Mouse (Mus musculus) ES-E14 (cell line): ENCODE measurements around the gene Speer4c. TPM values are rescaled to one million over a fixed set of nuclear protein-coding genes. Genes with fewer than 3 reads are reported as not detected.
"Not testable (repeated sequence)": the region's sequence is repeated elsewhere in the genome, so short reads cannot be mapped to it uniquely, and the experiment has no call there.

ENCODE experiments used
- DNase-seq: peaks from one replicate; pipeline ENCODE4 v3.0.0-alpha.2; 2013; ENCODE audit warnings: low read depth, low spot score
- H3K27ac ChIP-seq: 2 replicates; pipeline ENCODE4 v1.5.1; 2012; ENCODE audit warnings: low read depth, mild to moderate bottlenecking, low read length, moderate library complexity, mixed read lengths; ENCODE audit not compliant: poor library complexity, insufficient read depth, severe bottlenecking
- H3K36me3 ChIP-seq: 2 replicates; pipeline ENCODE4 v1.6.1; 2012; ENCODE audit warnings: mild to moderate bottlenecking, low read length, moderate library complexity, mixed read lengths; ENCODE audit not compliant: control insufficient read depth, poor library complexity, insufficient read depth, severe bottlenecking
- H3K4me1 ChIP-seq, 2 experiments: fragments of 150-350 bp in 1 of 2; sonication (generic) in 1 of 2; 2 replicates each; pipeline ENCODE4 v1.6.1; 2012; ENCODE audit warnings: low read length in 2 of 2, mild to moderate bottlenecking in 1 of 2, mixed read lengths in 1 of 2; ENCODE audit not compliant: control insufficient read depth in 2 of 2, insufficient read depth in 2 of 2, poor library complexity in 1 of 2
- H3K4me3 ChIP-seq, 2 experiments: fragments of 150-350 bp in 1 of 2; sonication (generic) in 1 of 2; 2 replicates each; pipeline ENCODE4 v1.5.1; 2012; ENCODE audit warnings: low read length in 2 of 2, low read depth in 1 of 2, mild to moderate bottlenecking in 1 of 2, mixed read lengths in 1 of 2; ENCODE audit not compliant: insufficient read depth in 1 of 2, poor library complexity in 1 of 2, severe bottlenecking in 1 of 2
- H3K9ac ChIP-seq: 2 replicates; pipeline ENCODE4 v1.6.1; 2012; ENCODE audit warnings: low read depth, mild to moderate bottlenecking, low read length, mixed read lengths; ENCODE audit not compliant: poor library complexity, insufficient read depth, severe bottlenecking
- H3K9me3 ChIP-seq: fragments of 150-350 bp; sonication (generic); 2 replicates; pipeline ENCODE4 v1.6.1; 2012; ENCODE audit warnings: low read depth, mild to moderate bottlenecking, low read length; ENCODE audit not compliant: control insufficient read depth, insufficient read depth
- in situ Hi-C, 2 experiments: fragments of 600-800 bp; cut with MboI; formaldehyde crosslinking; loops; one replicate each; pipeline ENCODE4 v1.15.1; 2025; ENCODE audit warnings: low sequenced_read_pairs in 2 of 2, inconsistent platforms in 1 of 2; ENCODE audit not compliant: unreplicated experiment in 2 of 2
- total RNA-seq: library from RNA; depleted of rRNA; stranded (reverse); fragments of 300-350 nt; gene quantifications from 2 replicates; pipeline ENCODE4 v1.2.3, GENCODE M21; 2012

Speer4c gene
- total RNA-seq, 1 experiment: not detected

GRCm38 (mm10) chr5:15689659-15690213 is 24.3 kb downstream of the Speer4c start:
- H3K4me1 ChIP-seq, H3K36me3 ChIP-seq, H3K9me3 ChIP-seq, H3K9ac ChIP-seq, H3K4me3 ChIP-seq, in situ Hi-C loops, DNase-seq, H3K27ac ChIP-seq: not testable (repeated sequence)

- H3K27ac ChIP-seq, H3K4me3 ChIP-seq, H3K4me1 ChIP-seq, H3K9me3 ChIP-seq, in situ Hi-C loops, DNase-seq, H3K9ac ChIP-seq, H3K36me3 ChIP-seq: not testable (repeated sequence)
Observed at GRCm38 (mm10) chr5:15688874-15689658, 25.0 kb downstream of the Speer4c start.

- DNase-seq, in situ Hi-C loops, H3K27ac ChIP-seq, H3K9me3 ChIP-seq, H3K4me3 ChIP-seq, H3K36me3 ChIP-seq, H3K9ac ChIP-seq, H3K4me1 ChIP-seq: not testable (repeated sequence)
Observed at GRCm38 (mm10) chr5:15681301-15682035, 32.6 kb downstream of the Speer4c start.

GRCm38 (mm10) chr5:15679980-15680949 is 33.8 kb downstream of the Speer4c start:
- H3K4me3 ChIP-seq, H3K9ac ChIP-seq, in situ Hi-C loops, H3K9me3 ChIP-seq, H3K36me3 ChIP-seq, H3K4me1 ChIP-seq, DNase-seq, H3K27ac ChIP-seq: not testable (repeated sequence)

GRCm38 (mm10) chr5:15678907-15679306 is 35.2 kb downstream of the Speer4c start:
- H3K9ac ChIP-seq, H3K9me3 ChIP-seq, DNase-seq, H3K4me3 ChIP-seq, H3K36me3 ChIP-seq, H3K27ac ChIP-seq, H3K4me1 ChIP-seq, in situ Hi-C loops: not testable (repeated sequence)

- H3K4me1 ChIP-seq, in situ Hi-C loops, DNase-seq, H3K36me3 ChIP-seq, H3K4me3 ChIP-seq, H3K9ac ChIP-seq, H3K27ac ChIP-seq, H3K9me3 ChIP-seq: not testable (repeated sequence)
Observed at GRCm38 (mm10) chr5:15677750-15678149, 36.3 kb downstream of the Speer4c start.

- H3K27ac ChIP-seq, H3K4me1 ChIP-seq, H3K9ac ChIP-seq, DNase-seq, in situ Hi-C loops, H3K4me3 ChIP-seq, H3K36me3 ChIP-seq, H3K9me3 ChIP-seq: not testable (repeated sequence)
Observed at GRCm38 (mm10) chr5:15674429-15675244, 39.4 kb downstream of the Speer4c start.
